Mouse (Mus musculus): ENCODE data around the gene Esyt2. TPM values are rescaled to one million over a fixed set of nuclear protein-coding genes. Genes with fewer than 3 reads are reported as not detected.

Esyt2 gene
- polyA plus RNA-seq, 1 experiment from 2014 or later, result 9.9 TPM

Small RNAs within 50 kb of the gene (microRNA-seq; reads per million reads assigned to microRNA genes)
- gene Gm23190, result not detected

Other genes starting within 250 kb of the Esyt2 start
- 26.2 and 27.2 TPM in 2 replicates for gene Zfp386, start 233.5 kb upstream of the Esyt2 start, polyA plus RNA-seq (2015; fragmentation: Nextera tagmentation; extraction: Ambion mirVana)
- gene Vipr2, start 203.5 kb upstream of the Esyt2 start, polyA plus RNA-seq (2015; fragmentation: Nextera tagmentation; extraction: Ambion mirVana), result 0.71 and 1.2 TPM in 2 replicates
- gene Wdr60, start 18.2 kb upstream of the Esyt2 start, polyA plus RNA-seq (2015; fragmentation: Nextera tagmentation; extraction: Ambion mirVana), result 5.3 and 5.7 TPM in 2 replicates
- not detected in 2 replicates for gene Gm11027, start 5.8 kb upstream of the Esyt2 start, polyA plus RNA-seq (2015; fragmentation: Nextera tagmentation; extraction: Ambion mirVana)
- 21.2 and 21.9 TPM in 2 replicates for gene Ncapg2, start 124.2 kb downstream of the Esyt2 start, polyA plus RNA-seq (2015; fragmentation: Nextera tagmentation; extraction: Ambion mirVana)
- 0.05 and 0.15 TPM in 2 replicates for gene Ptprn2, start 204.5 kb downstream of the Esyt2 start, polyA plus RNA-seq (2015; fragmentation: Nextera tagmentation; extraction: Ambion mirVana)

Measured in heart, embryonic 13.5 days (tissue).